In the genomic region with DNA sequence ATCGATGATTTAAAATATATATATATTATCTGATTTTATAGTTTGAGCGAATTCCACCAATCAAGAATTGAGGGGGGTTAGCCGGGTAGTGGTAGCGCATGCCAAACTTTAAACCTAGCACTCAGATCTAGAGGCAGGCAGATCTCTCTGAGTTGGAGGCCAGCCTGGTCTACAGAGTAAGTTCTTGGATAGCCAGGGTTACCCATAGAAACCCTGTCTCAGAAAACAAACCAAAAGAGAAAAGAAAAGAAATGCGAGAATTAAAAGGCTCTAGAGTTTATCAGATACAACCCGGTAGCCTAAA, we compare ENCODE assay signal across 8 mouse cellular contexts. TPM values are rescaled to one million over a fixed set of nuclear protein-coding genes. Genes with fewer than 3 reads are reported as not detected.
DNase-seq lines count a peak whose midpoint lies in the region; ATAC-seq and TF ChIP-seq lines count a peak whose summit lies in the region.

No protein-coding gene starts in this region.

- H3K9me3 ChIP-seq in embryonic facial prominence, embryonic 13.5 days = no peaks in the 10 kb centered on the region
- no peaks in the 10 kb centered on the region for H3K9me3 ChIP-seq in hindbrain, postnatal 0 days (ENCODE audit: low read length)
- H3K9me3 ChIP-seq in midbrain, embryonic 16.5 days (replicated peaks; ENCODE audit: control insufficient read depth, low read length, poor library complexity, severe bottlenecking) = no peaks in the 10 kb centered on the region

- no peak for TF ChIP-seq POLR2A in liver, adult 2 months (IDR thresholded peaks at IDR 0.05; ENCODE audit: extremely low read depth, insufficient read depth, low read length)

- no peak overlapping the region for H3K27ac ChIP-seq in liver, adult 2 months (replicated peaks; ENCODE audit: insufficient read depth, low read depth, low read length)
- no peak overlapping the region for H3K27ac ChIP-seq in embryonic facial prominence, embryonic 13.5 days
- H3K27ac ChIP-seq in hindbrain, postnatal 0 days = no peak overlapping the region
- H3K27ac ChIP-seq in midbrain, embryonic 16.5 days (ENCODE audit: low read length) = no peak overlapping the region

- peak overlapping the region; percentile 14; the same call in 1 of the 2 replicates for H3K4me3 ChIP-seq in liver, adult 2 months (ENCODE audit: insufficient read depth, low read depth, low read length)
- peak overlapping the region; percentile 87 for H3K4me3 ChIP-seq in embryonic facial prominence, embryonic 13.5 days
- H3K4me3 ChIP-seq in hindbrain, postnatal 0 days (ENCODE audit: low read length) = peak overlapping the region; percentile 93
- peak overlapping the region; percentile 87 for H3K4me3 ChIP-seq in midbrain, embryonic 16.5 days (ENCODE audit: low read depth, low read length)

- no peaks in the 10 kb centered on the region for H3K36me3 ChIP-seq in liver, adult 2 months (ENCODE audit: control insufficient read depth, insufficient read depth, low read length)
- peaks cover 11% of the 10 kb centered on the region for H3K36me3 ChIP-seq in embryonic facial prominence, embryonic 13.5 days
- no peaks in the 10 kb centered on the region for H3K36me3 ChIP-seq in hindbrain, postnatal 0 days (ENCODE audit: insufficient read depth, low read length)
- H3K36me3 ChIP-seq in midbrain, embryonic 16.5 days (ENCODE audit: control insufficient read depth, insufficient read depth, low read length) = no peaks in the 10 kb centered on the region

- TF ChIP-seq CTCF in liver, adult 2 months (IDR thresholded peaks at IDR 0.05; ENCODE audit: low read depth, low read length) = no peak
- TF ChIP-seq CTCF in hindbrain, postnatal 0 days (IDR thresholded peaks at IDR 0.05; ENCODE audit: low read depth) = no peak

- H3K27me3 ChIP-seq in liver, adult 2 months (ENCODE audit: control insufficient read depth, insufficient read depth, low read length) = no peaks in the 10 kb centered on the region
- H3K27me3 ChIP-seq in embryonic facial prominence, embryonic 13.5 days = no peaks in the 10 kb centered on the region; the same call in 1 of the 2 replicates
- H3K27me3 ChIP-seq in hindbrain, postnatal 0 days (ENCODE audit: insufficient read depth, low read length) = no peaks in the 10 kb centered on the region
- H3K27me3 ChIP-seq in midbrain, embryonic 16.5 days (ENCODE audit: control insufficient read depth, insufficient read depth, low read depth, low read length) = no peaks in the 10 kb centered on the region

- H3K4me2 ChIP-seq in embryonic facial prominence, embryonic 13.5 days = peak overlapping the region; percentile 78
- H3K4me2 ChIP-seq in hindbrain, postnatal 0 days (ENCODE audit: low read depth, low read length) = peak overlapping the region; percentile 67
- H3K4me2 ChIP-seq in midbrain, embryonic 16.5 days (ENCODE audit: low read length) = peak overlapping the region; percentile 61

- 12% methylated on average over 6 of the region's 6 CpGs for WGBS in liver, adult 2 months
- 24% methylated on average over 6 of the region's 6 CpGs for WGBS in embryonic facial prominence, embryonic 13.5 days
- WGBS in hindbrain, postnatal 0 days = 26% methylated on average over 6 of the region's 6 CpGs
- WGBS in midbrain, embryonic 16.5 days = 27% methylated on average over 6 of the region's 6 CpGs

- peaks cover 4% of the 10 kb centered on the region; the same call in 1 of the 2 replicates for H3K4me1 ChIP-seq in liver, adult 2 months (ENCODE audit: control insufficient read depth, insufficient read depth, low read length)
- peaks cover 12% of the 10 kb centered on the region for H3K4me1 ChIP-seq in embryonic facial prominence, embryonic 13.5 days
- H3K4me1 ChIP-seq in hindbrain, postnatal 0 days (ENCODE audit: insufficient read depth, low read length) = 0 out of 2 replicates have a peak, but pooled peaks cover 4% of the 10 kb centered on the region
- H3K4me1 ChIP-seq in midbrain, embryonic 16.5 days (ENCODE audit: control insufficient read depth, insufficient read depth, low read length) = peaks cover 12% of the 10 kb centered on the region

- no peak for ATAC-seq in embryonic facial prominence, embryonic 13.5 days (ENCODE audit: insufficient number of reproducible peaks, insufficient read depth, low FRiP score, low TSS enrichment, low read depth)
- ATAC-seq in hindbrain, postnatal 0 days = no peak
- peak; percentile 6; the same call in 1 of the 2 replicates for ATAC-seq in midbrain, embryonic 16.5 days
- ATAC-seq in activated CD4-positive, CD25-positive, alpha-beta regulatory T cell, adult 4 months = no peak

- no peak for DNase-seq in liver, adult 2 months (ENCODE audit: extremely low read depth, low read depth, low spot score)
- no peak for DNase-seq in liver
- DNase-seq in hindbrain, postnatal 0 days (ENCODE audit: low spot score) = no peak
- no peak for DNase-seq in c-Kit-positive CD71-positive TER-119-positive erythroid progenitor cells, embryonic 14.5 days (ENCODE audit: low spot score)
- DNase-seq in layer of hippocampus, postnatal 36 days = no peak

- peak overlapping the region; percentile 49; the same call in 1 of the 2 replicates for H3K9ac ChIP-seq in liver, adult 2 months (ENCODE audit: low read depth, low read length)
- peak overlapping the region; percentile 91 for H3K9ac ChIP-seq in embryonic facial prominence, embryonic 13.5 days
- no peak overlapping the region; the same call in 1 of the 2 replicates for H3K9ac ChIP-seq in hindbrain, postnatal 0 days (replicated peaks; ENCODE audit: low read length)
- peak overlapping the region; percentile 70; the same call in 1 of the 2 replicates for H3K9ac ChIP-seq in midbrain, embryonic 16.5 days (ENCODE audit: low read depth, low read length)

- H3K79me2 ChIP-seq in liver, adult 2 months (ENCODE audit: control insufficient read depth, insufficient read depth, low read length) = peaks cover 13% of the 10 kb centered on the region; the same call in 1 of the 2 replicates

RNA-seq across cellular contexts. Expression of gene Metap1, which starts 0.7 kb away (rescaled TPM):
- total RNA-seq in liver, adult 2 months (2014; rRNA removed) = 31.4 and 32.5 TPM in 2 replicates
- 11.7 and 12.5 TPM in 2 replicates for polyA plus RNA-seq in liver, adult 2 months (2012; rRNA removed)
- 38.3 and 44.5 TPM in 2 replicates for polyA plus RNA-seq in embryonic facial prominence, embryonic 13.5 days (2015; fragmentation: Nextera tagmentation; extraction: Ambion mirVana)
- 46.3 and 55.0 TPM in 2 replicates for total RNA-seq in hindbrain, postnatal 0 days (2014; rRNA removed)
- polyA plus RNA-seq in hindbrain, postnatal 0 days (2015; fragmentation: Nextera tagmentation; extraction: Ambion mirVana) = 40.6 and 43.6 TPM in 2 replicates
- 49.2 and 50.2 TPM in 2 replicates for polyA plus RNA-seq in midbrain, embryonic 16.5 days (2015; fragmentation: Nextera tagmentation; extraction: Ambion mirVana)
- total RNA-seq in layer of hippocampus, postnatal 36 days (2021) = 10 to 100 TPM; 45.6 to 50.6 TPM
- polyA plus RNA-seq in activated CD4-positive, CD25-positive, alpha-beta regulatory T cell, adult 4 months (2017; shearing (Covaris generic)) = 10 to 100 TPM; 32.0 to 33.3 TPM

RNA-seq across cellular contexts. Expression of gene Eif4e, which starts 36.0 kb away (rescaled TPM):
- 16.4 and 18.2 TPM in 2 replicates for total RNA-seq in liver, adult 2 months (2014; rRNA removed)
- polyA plus RNA-seq in liver, adult 2 months (2012; rRNA removed) = 10.1 and 12.8 TPM in 2 replicates
- 382 and 420 TPM in 2 replicates for polyA plus RNA-seq in embryonic facial prominence, embryonic 13.5 days (2015; fragmentation: Nextera tagmentation; extraction: Ambion mirVana)
- total RNA-seq in hindbrain, postnatal 0 days (2014; rRNA removed) = 54.2 and 94.0 TPM in 2 replicates
- polyA plus RNA-seq in hindbrain, postnatal 0 days (2015; fragmentation: Nextera tagmentation; extraction: Ambion mirVana) = 259 and 290 TPM in 2 replicates
- 352 and 365 TPM in 2 replicates for polyA plus RNA-seq in midbrain, embryonic 16.5 days (2015; fragmentation: Nextera tagmentation; extraction: Ambion mirVana)
- 100 to 1,000 TPM; 186 to 189 TPM for total RNA-seq in layer of hippocampus, postnatal 36 days (2021)
- polyA plus RNA-seq in activated CD4-positive, CD25-positive, alpha-beta regulatory T cell, adult 4 months (2017; shearing (Covaris generic)) = 100 to 1,000 TPM; 246 to 346 TPM

RNA-seq across cellular contexts. Expression of gene Adh5, which starts 47.1 kb away (rescaled TPM):
- total RNA-seq in liver, adult 2 months (2014; rRNA removed) = 435 and 567 TPM in 2 replicates
- polyA plus RNA-seq in liver, adult 2 months (2012; rRNA removed) = 144 and 156 TPM in 2 replicates
- 228 and 237 TPM in 2 replicates for polyA plus RNA-seq in embryonic facial prominence, embryonic 13.5 days (2015; fragmentation: Nextera tagmentation; extraction: Ambion mirVana)
- total RNA-seq in hindbrain, postnatal 0 days (2014; rRNA removed) = 78.8 and 88.6 TPM in 2 replicates
- polyA plus RNA-seq in hindbrain, postnatal 0 days (2015; fragmentation: Nextera tagmentation; extraction: Ambion mirVana) = 184 and 195 TPM in 2 replicates
- polyA plus RNA-seq in midbrain, embryonic 16.5 days (2015; fragmentation: Nextera tagmentation; extraction: Ambion mirVana) = 192 and 203 TPM in 2 replicates
- total RNA-seq in layer of hippocampus, postnatal 36 days (2021) = 10 to 100 TPM; 65.7 to 69.8 TPM
- 100 to 1,000 TPM; 117 to 122 TPM for polyA plus RNA-seq in activated CD4-positive, CD25-positive, alpha-beta regulatory T cell, adult 4 months (2017; shearing (Covaris generic))

Comparison
In these comparisons a context has a peak if more than half of its experiments do, and no peak if none do; other contexts are left out.
1. H3K4me3 ChIP-seq: peak in every context shown above with its lines; median percentile 93 in hindbrain, postnatal 0 days; 87 in embryonic facial prominence, embryonic 13.5 days; 87 in midbrain, embryonic 16.5 days; 14 in liver, adult 2 months.
2. RNA of gene Eif4e, which starts 36.0 kb away (polyA plus RNA-seq): 382 to 420 TPM in embryonic facial prominence, embryonic 13.5 days, 352 to 365 TPM in midbrain, embryonic 16.5 days, 246 to 346 TPM in activated CD4-positive, CD25-positive, alpha-beta regulatory T cell, adult 4 months and 259 to 290 TPM in hindbrain, postnatal 0 days; 10.1 to 12.8 TPM in liver, adult 2 months; every median in the first group is over 10 times any median in the second.
3. Peak in every context shown above with its lines, with median percentiles within 50 percentile points of each other: H3K4me2 ChIP-seq.